Mouse (Mus musculus): ENCODE measurements around the gene Tekt5.

Tekt5 gene

DNA sequence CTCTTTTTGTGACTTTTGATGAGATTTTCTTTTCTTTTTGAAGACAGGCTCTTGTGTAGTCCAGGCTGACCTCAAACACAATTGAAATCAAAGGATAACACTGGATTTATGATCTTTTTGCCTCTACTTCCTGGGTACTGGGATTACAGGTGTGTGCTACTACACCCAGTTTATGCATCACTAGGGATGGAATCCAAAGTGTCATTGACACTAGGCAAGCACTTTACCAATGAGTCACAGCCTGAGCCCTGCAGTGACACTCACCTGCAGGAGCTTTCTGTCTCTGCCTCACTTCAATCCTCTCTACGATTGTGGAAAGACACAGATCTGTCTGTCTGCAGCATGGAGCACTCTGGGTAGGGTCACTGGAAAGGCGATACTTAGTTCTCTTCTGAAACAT, 59.3 kb downstream of the Tekt5 start:
- no peak for DNase-seq

DNA sequence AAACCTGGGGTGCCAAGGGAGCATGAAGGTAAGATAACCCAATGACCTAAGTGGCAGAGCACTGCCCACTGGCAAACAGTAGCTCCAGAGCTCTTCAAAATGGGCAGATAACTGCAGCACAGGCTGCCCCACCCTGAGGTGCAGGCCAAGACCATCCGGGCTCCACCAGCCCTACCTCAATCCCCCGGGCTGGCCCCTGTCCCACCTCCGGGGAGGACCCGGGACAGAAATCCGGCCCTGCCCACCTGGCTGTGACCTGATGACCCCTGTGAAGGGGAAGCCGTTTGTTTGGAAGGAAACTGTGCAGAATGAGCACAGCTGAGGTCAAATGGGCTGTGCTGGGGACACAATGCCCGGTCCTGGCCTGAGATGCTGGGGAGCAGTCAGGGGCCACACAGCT, 62.6 kb downstream of the Tekt5 start:
- DNase-seq = peak; percentile 96

DNA sequence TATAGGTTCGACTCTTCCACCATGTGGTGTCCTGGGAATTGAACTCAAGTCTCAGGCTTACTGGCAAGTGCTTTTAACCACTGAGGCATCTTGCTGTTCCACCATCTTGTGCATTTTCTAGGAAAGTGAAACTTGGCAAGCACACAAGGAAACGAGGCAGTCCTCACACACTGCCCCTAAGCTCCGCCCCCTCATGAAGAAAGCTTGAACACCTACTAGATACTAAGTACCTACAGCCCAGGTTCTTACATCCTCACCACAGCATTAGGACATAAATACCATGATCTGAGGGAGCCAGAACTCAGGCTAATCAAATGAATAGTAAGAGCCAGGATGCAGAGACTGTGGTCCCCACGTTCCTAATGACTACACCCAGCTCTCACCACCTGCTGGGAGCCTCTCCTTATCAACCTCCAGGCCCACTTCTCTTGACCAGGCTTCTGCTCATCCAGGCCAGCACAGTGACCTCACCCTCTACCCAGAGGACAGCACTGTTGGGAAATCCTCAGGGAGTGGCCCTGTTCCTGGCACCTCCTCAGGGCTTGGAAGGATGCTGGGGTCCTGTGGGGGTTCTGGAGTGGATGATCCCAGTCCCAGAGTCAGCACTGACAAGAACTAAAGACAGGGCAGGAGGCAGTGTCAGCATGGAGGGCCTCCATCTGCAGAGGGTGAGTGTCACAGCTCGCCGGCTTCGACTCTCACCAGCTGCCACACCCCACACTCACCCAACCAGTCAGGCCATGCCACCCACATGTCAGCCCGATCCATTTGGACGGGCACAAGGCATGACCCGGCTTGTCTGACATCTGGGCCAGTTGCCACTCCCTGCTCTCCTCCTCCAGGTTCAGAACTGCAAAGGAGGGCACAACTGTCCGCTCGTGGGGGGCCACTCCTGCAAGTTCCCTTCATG, 64.4 kb downstream of the Tekt5 start:
- DNase-seq = peak; percentile 79

DNA sequence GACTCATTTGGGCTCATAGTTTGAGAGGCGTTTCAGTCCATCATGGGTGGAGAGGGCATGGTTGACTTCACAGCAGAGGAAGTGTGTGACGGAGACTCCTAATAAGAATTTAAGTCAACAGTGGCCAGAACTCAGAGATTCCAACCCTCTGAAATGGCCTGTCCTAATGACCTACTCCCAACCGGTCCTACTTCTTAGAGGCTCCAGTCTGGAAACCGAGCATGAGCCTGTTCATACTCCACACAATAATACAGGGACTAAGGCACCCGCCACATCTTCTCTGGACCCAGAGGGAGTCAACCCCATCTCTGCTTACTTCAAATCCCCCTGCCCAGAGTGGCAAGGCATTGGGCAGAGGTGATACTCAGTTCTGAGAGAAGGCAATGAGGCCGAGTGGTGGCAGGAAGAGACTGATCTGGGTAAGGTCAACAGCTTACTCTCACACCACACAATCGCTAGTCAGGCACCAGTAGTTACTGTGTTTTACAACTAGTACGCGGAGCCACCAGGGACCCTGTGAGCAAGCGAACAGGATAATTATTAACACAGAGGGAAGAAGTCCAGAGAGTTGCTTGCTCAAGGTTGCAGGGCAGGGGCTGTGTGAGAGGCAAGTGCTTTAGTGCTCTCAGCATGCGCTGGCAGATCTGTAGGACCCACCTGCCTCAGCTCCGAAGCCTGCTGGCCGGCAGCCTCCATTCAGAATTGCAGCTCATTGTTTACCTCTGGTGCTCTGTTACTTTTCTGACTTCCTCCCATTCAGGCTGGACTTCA, 67.5 kb downstream of the Tekt5 start:
- DNase-seq = peak; percentile 78

DNA sequence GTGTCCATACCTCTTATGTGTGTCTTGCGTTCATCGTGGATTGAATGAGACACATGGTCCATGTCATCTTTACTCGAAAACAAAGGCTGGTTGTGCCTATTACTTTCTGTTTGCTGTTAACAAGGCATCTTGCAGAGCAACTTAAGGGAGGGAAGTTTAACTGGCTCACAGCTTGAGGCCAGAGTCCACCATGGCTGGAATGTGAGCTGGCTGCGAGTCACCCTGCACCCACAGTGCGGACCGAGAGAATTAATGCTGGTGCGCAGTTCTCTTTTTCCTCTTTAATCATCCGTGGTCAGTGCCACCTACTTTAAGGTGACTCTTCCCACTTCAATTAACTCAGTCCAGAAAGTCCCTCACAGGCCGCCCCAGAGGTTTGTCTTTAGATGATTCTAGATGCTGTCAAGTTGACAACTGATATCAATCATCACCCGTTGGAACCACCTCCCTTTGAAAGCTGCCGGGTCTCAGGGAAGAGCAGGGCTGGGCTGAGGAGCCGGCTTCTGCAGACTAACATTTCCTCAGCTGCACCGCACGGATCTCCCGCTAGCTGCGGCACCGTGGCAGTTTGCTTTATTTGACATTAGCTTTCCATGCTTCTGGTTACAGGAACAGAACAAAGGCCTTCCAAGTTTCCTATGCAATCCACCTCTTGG, 75.2 kb downstream of the Tekt5 start:
- DNase-seq = peak; percentile 43

DNA sequence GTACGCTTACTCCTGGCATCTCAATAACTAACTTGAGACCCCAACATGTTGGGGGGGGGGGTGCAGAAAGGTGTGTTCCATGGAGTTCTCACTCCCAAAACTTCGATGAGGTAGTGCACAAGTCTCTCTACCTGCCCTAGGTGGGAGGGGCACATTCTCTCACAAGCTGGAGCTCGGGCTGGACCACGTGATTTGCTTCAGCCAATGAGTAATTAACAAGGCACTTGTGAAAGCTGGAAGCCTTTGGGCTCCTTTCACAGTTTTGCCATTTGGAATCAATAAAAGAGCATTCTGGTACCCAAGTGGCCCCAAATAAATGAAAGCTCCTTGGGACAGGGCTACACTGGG, 78.1 kb downstream of the Tekt5 start:
- DNase-seq = peak; percentile 67

DNA sequence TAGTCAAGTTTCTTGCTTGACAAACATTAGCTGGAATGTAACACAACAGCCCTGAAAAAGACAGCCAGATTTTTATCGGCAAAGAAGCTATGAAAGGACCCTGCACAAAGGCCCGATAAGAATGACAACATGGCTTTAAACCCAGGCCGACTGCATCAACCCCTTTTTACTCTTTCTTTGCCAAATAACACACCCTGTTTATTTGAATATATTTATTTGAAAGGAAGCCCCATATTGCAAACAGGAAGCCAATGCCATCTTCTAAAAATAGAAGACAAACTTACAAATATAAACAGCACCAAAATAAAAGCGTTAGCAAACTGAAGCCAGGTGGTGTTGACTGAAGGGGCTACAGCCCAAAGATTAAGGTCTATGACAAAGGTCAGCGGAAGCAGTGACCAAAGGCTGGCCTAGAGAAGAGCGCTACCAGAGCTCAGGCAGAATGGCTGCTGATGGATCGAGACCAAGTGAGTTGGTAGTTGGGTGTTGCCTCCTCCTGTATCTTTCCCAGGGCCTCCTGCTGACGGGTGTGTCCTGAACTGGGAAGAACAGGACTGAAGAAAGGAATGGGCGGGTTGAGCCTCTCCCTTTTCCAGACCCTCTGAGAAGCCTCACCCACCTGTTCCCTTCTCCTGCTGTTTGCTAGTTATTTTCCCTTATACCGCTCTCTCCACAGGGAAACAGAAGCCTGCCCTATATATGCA, 78.6 kb downstream of the Tekt5 start:
- DNase-seq = no peak

DNA sequence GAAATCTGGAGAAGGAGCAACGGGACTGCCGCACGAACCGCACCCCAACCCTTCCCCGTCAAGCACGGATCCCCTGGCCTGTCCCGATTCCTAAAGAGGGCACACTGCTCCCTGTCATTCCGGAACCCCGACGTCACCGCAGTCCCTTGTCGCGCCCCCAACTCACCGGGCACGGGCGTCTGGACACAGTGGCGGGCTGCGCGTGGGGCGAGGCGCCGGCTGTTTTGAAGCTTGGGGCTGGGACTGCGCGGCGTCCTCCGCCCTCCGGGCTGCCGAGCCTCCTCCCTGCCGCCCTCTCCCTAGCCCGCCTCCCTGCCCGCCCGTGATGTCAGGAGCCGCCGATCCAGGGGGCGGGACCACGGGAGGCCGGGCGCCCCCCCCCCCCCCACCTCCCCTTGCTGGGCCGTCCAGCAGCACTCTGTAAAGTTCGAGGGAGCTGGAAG, 81.6 kb downstream of the Tekt5 start, which contains the start of gene Emp2:
Gene Emp2, minus strand, starts transcription at position 323 of the 443 bp plus-strand sequence.
- peak; percentile 98 for DNase-seq

DNA sequence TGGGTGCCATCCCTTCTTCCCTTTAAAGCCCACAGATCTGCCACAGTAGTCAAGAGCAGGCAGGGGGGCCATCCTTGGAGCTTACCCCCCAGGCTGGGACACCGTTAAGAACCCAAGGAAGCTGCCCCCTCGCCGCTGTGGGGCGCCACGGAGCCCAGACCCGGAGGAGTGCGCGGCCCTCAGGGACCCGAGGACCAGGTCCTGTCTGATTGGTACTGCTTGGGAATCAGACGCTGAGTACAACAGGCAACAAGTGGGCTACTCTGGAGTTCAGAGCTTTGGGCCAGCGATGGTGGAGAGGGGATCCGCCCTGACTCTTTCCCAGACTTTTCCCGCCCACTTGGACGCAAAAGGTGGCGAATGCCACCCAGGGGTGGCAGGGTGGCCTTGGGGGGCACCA, 82.1 kb downstream of the Tekt5 start:
- peak; percentile 94 for DNase-seq

DNA sequence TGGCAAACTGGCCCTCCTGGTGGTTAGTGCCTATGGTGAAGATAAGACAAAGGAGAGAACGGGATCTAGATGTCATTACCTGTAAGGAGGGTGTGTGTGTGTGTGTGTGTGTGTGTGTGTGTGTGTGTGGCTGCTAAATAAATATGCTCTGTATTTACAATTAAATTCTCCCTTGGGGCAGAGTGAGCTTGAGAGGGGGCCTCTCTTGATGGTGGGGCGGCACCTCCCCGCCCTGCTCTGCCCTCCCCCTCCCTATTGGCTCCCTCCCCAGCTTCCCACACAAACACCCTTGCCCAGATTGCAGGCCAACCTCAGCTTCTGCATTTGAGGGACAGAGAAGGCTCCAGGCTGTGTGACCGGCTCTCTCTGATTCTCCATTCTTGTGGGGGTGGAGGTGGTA, 83.3 kb downstream of the Tekt5 start:
- DNase-seq = peak; percentile 76

DNA sequence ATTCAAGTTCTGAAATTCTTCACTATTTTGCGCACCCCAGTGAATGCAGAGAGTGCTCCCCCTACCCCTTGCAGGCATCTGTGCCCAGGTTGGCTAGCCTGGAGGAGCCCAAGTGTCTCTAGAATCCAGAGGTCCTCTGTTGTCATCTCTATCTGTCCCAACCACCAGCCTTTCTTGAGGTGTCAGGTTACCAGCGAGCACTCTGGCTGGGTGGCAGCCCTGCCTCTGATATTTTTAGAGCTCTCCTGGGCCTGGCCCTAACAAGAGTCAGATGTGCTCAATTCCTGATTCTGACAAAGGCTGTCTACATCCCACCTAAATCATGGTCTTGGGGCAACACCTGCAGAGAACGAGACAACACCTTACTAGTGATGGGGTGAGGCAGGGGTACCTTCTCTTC, 84.2 kb downstream of the Tekt5 start:
- DNase-seq = peak; percentile 96

DNA sequence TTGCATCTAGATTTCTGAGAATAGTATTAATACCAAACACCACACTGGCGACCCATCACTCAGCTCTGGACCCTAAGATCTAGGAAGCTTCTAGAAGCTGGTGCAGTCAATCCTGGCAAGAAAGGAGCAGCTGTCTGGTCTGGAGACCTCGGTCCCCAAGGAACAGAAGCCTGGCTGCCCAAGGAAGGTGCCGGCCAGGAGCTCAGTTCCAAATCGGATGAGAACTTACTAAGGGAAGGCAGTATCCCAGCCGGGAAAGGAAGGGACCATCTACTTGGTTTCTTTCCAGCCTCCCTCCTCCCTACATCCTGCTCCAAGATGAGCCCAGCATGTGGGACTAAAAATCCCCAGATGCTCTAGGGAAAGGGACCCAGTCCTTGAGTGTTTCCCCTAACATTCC, 84.8 kb downstream of the Tekt5 start:
- peak; percentile 92 for DNase-seq
